ENCODE assay signal across 20 mouse cellular contexts in the genomic region with DNA sequence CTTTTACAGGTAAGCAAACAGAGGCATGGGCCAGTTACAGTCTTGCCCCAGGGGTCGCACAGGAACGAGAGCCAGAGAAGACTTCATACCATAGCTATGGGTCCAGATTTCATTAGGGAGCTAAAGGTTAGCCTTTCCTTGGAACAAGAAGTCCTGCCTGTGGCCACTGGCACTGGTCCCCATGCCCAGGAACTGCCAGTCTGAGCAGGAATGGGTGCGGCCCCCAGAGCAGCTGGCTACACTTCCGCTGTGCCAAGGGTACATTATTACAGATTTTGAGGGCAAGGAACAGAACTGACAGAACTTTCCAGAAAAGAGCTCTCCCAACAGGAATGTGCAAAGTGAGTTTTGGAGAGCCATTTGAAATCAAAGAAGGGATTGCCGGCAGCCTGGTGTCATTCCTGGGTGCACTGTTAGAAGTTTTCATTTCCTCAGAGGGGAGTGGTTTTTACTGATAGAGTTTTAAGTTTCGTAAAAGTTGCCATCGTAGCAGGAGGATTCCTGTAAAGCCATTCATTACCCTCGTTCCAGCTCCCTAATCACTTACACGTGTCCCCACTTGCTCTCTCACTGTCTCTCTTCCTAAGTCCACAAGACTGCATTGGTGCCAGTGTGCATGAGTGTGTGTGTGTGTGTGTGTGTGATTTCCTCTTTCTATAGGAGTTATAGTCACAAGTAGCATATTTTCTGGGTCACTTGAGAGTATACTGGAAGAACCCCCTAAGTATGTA.
DNase-seq lines count a peak whose midpoint lies in the region; ATAC-seq and TF ChIP-seq lines count a peak whose summit lies in the region.
"Had no signal": no experiment of that assay in that cellular context is flagged by ENCODE, and none has a peak within 500 bp of the region (broad histone marks: within the 10 kb centered on the region; RNA-seq: fewer than 3 reads in every experiment).

No protein-coding gene starts in this region.

- no peak overlapping the region for H3K9ac ChIP-seq in kidney, embryonic 15.5 days
- H3K9ac ChIP-seq in lung, postnatal 0 days (replicated peaks; ENCODE audit: low read depth), result no peak overlapping the region
- H3K9ac ChIP-seq: embryonic facial prominence, embryonic 15.5 days; forebrain, embryonic 15.5 days; intestine, embryonic 15.5 days; neural tube, embryonic 15.5 days had no signal

- no peak overlapping the region for H3K4me2 ChIP-seq in kidney, embryonic 15.5 days
- H3K4me2 ChIP-seq in lung, postnatal 0 days (replicated peaks; ENCODE audit: low read depth, low read length), result no peak overlapping the region
- H3K4me2 ChIP-seq: embryonic facial prominence, embryonic 15.5 days; forebrain, embryonic 15.5 days; intestine, embryonic 15.5 days; liver, embryonic 11.5 days; neural tube, embryonic 15.5 days had no signal

- ATAC-seq in kidney, embryonic 15.5 days (replicated peaks; ENCODE audit: low FRiP score), result no peak
- ATAC-seq in lung, postnatal 0 days, result no peak
- ATAC-seq: activated CD4-positive, CD25-positive, alpha-beta regulatory T cell, adult 4 months; forebrain, embryonic 15.5 days; intestine, embryonic 15.5 days had no signal

- H3K36me3 ChIP-seq in kidney, adult 2 months (ENCODE audit: control insufficient read depth, insufficient read depth, low read length), result no peaks in the 10 kb centered on the region
- peaks cover 68% of the 10 kb centered on the region for H3K36me3 ChIP-seq in kidney, embryonic 15.5 days
- 0 out of 2 replicates have a peak, but pooled peaks cover 4% of the 10 kb centered on the region for H3K36me3 ChIP-seq in lung, postnatal 0 days (ENCODE audit: insufficient read depth, low read length)
- H3K36me3 ChIP-seq: forebrain, embryonic 15.5 days; intestine, embryonic 15.5 days; midbrain, embryonic 10.5 days; neural tube, embryonic 15.5 days had no signal

- 36% methylated on average over 9 of the region's 9 CpGs for WGBS in kidney, adult 2 months
- 71% methylated on average over 9 of the region's 9 CpGs for WGBS in kidney, embryonic 15.5 days
- WGBS in lung, postnatal 0 days, result 63% methylated on average over 9 of the region's 9 CpGs

- no peaks in the 10 kb centered on the region for H3K27me3 ChIP-seq in kidney, adult 2 months (replicated peaks; ENCODE audit: control insufficient read depth, insufficient read depth, low read length)
- no peaks in the 10 kb centered on the region for H3K27me3 ChIP-seq in kidney, embryonic 15.5 days
- H3K27me3 ChIP-seq in lung, postnatal 0 days (replicated peaks; ENCODE audit: insufficient read depth, low read length), result no peaks in the 10 kb centered on the region
- H3K27me3 ChIP-seq: CH12.LX; embryonic facial prominence, embryonic 15.5 days; forebrain, embryonic 15.5 days; intestine, embryonic 15.5 days; neural tube, embryonic 15.5 days had no signal

- DNase-seq in adrenal gland, adult 2 months, result peak; percentile 28
- no peak for DNase-seq in adrenal gland, postnatal 10 days
- DNase-seq in kidney, adult 2 months, result peak; percentile 81
- peak; percentile 65 for DNase-seq in fat pad, adult 2 months (ENCODE audit: extremely low read depth, low read depth, low spot score)
- DNase-seq in lung, postnatal 0 days (ENCODE audit: low spot score), result no peak
- no peak for DNase-seq in frontal cortex, adult 2 months (ENCODE audit: extremely low spot score in 1 of 2, low spot score in 1 of 2)
- no peak for DNase-seq in right cerebral cortex, postnatal 4 days
- DNase-seq: cerebellum, adult 2 months; right cerebral cortex, adult 18-20 months; thymus, postnatal 4 days had no signal

- 0 out of 2 replicates have a peak, but pooled peaks cover 3% of the 10 kb centered on the region for H3K9me3 ChIP-seq in kidney, embryonic 15.5 days (replicated peaks)
- no peaks in the 10 kb centered on the region for H3K9me3 ChIP-seq in lung, postnatal 0 days (ENCODE audit: low read length)
- H3K9me3 ChIP-seq: embryonic facial prominence, embryonic 15.5 days; forebrain, embryonic 15.5 days; intestine, embryonic 15.5 days; midbrain, embryonic 10.5 days had no signal

- peak; percentile 61; the same call in 1 of the 2 replicates for TF ChIP-seq EP300 in lung, postnatal 0 days (IDR thresholded peaks at IDR 0.05)

- H3K4me3 ChIP-seq in kidney, adult 2 months (ENCODE audit: insufficient read depth, low read depth, low read length), result no peak overlapping the region
- no peak overlapping the region for H3K4me3 ChIP-seq in kidney, embryonic 15.5 days (replicated peaks)
- H3K4me3 ChIP-seq in lung, postnatal 0 days (ENCODE audit: low read depth, low read length), result no peak overlapping the region
- H3K4me3 ChIP-seq: embryonic facial prominence, embryonic 15.5 days; forebrain, embryonic 15.5 days; intestine, embryonic 15.5 days; midbrain, embryonic 10.5 days; neural tube, embryonic 15.5 days had no signal

- TF ChIP-seq POLR2A in kidney, adult 2 months (IDR thresholded peaks at IDR 0.05; ENCODE audit: low read depth, low read length), result no peak

- TF ChIP-seq CTCF in kidney, adult 2 months (conservative IDR thresholded peaks at IDR 0.05; ENCODE audit: insufficient read depth, insufficient read length, low read depth, low read length), result no peak
- no peak for TF ChIP-seq CTCF in lung, postnatal 0 days (IDR thresholded peaks at IDR 0.05)

- peaks cover 14% of the 10 kb centered on the region; the same call in 1 of the 2 replicates for H3K4me1 ChIP-seq in kidney, adult 2 months (ENCODE audit: control insufficient read depth, insufficient read depth, low read length)
- no peaks in the 10 kb centered on the region for H3K4me1 ChIP-seq in kidney, embryonic 15.5 days
- no peaks in the 10 kb centered on the region for H3K4me1 ChIP-seq in lung, postnatal 0 days (ENCODE audit: insufficient read depth, low read depth, low read length)
- H3K4me1 ChIP-seq: forebrain, embryonic 15.5 days; intestine, embryonic 15.5 days; midbrain, embryonic 10.5 days; neural tube, embryonic 15.5 days had no signal

- peak overlapping the region; percentile 79 for H3K27ac ChIP-seq in kidney, adult 2 months (ENCODE audit: insufficient read depth, low read depth, low read length)
- H3K27ac ChIP-seq in kidney, embryonic 15.5 days, result no peak overlapping the region
- H3K27ac ChIP-seq in lung, postnatal 0 days (ENCODE audit: low read length), result 0 out of 2 replicates have a peak overlapping the region, but pooled peaks have one; percentile 47
- H3K27ac ChIP-seq: embryonic facial prominence, embryonic 15.5 days; forebrain, embryonic 15.5 days; intestine, embryonic 15.5 days; midbrain, embryonic 10.5 days; neural tube, embryonic 15.5 days; stomach, postnatal 0 days had no signal

Comparison
In these comparisons a context has a peak if more than half of its experiments do, and no peak if none do; other contexts are left out.
1. DNase-seq: peak in adrenal gland, adult 2 months (single experiment), kidney, adult 2 months (single experiment) and fat pad, adult 2 months (single experiment); none in adrenal gland, postnatal 10 days (single experiment), lung, postnatal 0 days (single experiment), frontal cortex, adult 2 months (0 of 2) and right cerebral cortex, postnatal 4 days (single experiment).